Comparison of ENCODE assay signal across 9 mouse cellular contexts in the genomic region with DNA sequence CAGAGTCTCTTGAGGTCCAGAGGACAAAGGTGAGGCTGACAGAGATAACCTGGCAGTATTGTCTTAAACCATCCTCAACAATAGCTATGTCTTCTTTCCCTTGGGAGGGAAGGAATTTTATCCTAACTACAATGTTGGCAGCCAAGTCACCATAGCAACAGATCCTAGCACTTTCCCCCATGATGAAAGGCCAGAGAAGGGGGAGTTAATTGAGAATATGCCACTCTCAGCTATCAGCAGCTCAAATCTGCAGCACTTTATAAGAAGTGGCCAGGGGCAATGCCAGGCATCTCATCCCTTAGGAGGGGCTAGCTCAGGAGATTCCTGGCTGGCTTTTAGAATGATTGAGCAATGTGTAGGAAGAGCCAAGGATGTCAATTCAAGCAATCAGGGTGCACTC.
"Had no signal": no experiment of that assay in that cellular context is flagged by ENCODE, and none has a peak within 500 bp of the region (broad histone marks: within the 10 kb centered on the region; RNA-seq: fewer than 3 reads in every experiment).

No protein-coding gene starts in this region.

- H3K27ac ChIP-seq: kidney, embryonic 15.5 days; limb, embryonic 13.5 days; liver, embryonic 14.5 days; neural tube, embryonic 12.5 days; stomach, postnatal 0 days had no signal

- H3K4me2 ChIP-seq: kidney, embryonic 15.5 days; limb, embryonic 13.5 days; neural tube, embryonic 12.5 days had no signal

- H3K4me3 ChIP-seq: kidney, embryonic 15.5 days; limb, embryonic 13.5 days; neural tube, embryonic 12.5 days had no signal

- H3K27me3 ChIP-seq: kidney, embryonic 15.5 days; limb, embryonic 13.5 days; neural tube, embryonic 12.5 days had no signal

- H3K9ac ChIP-seq: kidney, embryonic 15.5 days; limb, embryonic 13.5 days; liver, embryonic 14.5 days; neural tube, embryonic 12.5 days had no signal

- H3K36me3 ChIP-seq: kidney, embryonic 15.5 days; neural tube, embryonic 12.5 days had no signal

- H3K9me3 ChIP-seq: kidney, embryonic 15.5 days; neural tube, embryonic 12.5 days had no signal

- DNase-seq: kidney, postnatal 25 days; left cerebral cortex, postnatal 4 days; lung, adult 18-20 months; thymus, postnatal 4 days had no signal

- H3K4me1 ChIP-seq: kidney, embryonic 15.5 days; neural tube, embryonic 12.5 days had no signal
